Mouse (Mus musculus) cerebellum, adult 2 months (tissue): ENCODE data around the gene Slc6a17.

Experiments used
- CTCF ChIP-seq: fragments of 200-500 bp; IDR thresholded peaks from 2 replicates; pipeline ENCODE4 v1.5.1; 2011; ENCODE audit warnings: low read depth, mild to moderate bottlenecking, control low read depth, low read length, moderate library complexity, borderline replicate concordance; ENCODE audit not compliant: insufficient read depth
- POLR2A ChIP-seq: fragments of 200-500 bp; IDR thresholded peaks from 2 replicates; pipeline ENCODE4 v1.6.1; 2011; ENCODE audit warnings: low read length, control low read depth, borderline replicate concordance; ENCODE audit not compliant: insufficient read depth

DNA sequence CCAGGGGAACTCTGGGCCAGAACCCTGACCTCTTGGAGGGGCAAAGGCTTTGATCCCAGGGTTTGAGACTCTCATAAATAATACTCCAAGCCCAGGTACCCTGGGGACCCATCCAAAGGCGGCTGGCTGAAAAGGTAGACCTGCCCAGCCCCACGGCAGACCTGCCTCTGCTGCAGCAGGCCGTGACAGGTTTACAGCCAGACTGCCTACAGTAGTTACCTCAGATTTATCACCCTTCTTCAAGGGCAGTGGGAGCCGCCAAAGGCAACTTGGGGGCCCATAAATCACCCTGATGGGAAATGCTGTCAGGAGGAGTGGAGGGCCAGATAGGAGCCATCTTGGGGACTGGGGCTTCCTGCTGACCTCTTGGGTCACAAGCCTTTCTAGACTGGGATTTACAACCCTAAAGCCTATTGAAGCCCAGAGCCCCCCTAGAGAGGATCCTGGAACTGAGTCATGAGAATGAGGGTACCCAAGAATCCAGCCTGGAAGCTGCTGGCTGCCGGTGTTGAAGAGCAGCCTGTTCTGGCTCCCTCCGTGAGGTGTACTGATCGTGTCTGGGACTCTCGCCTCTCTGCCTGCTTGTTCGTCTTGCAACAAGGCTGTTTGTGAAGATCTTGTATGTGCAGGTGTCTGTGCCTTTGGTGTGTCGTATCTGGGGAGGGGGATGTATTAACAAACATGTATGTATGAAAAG is 28.0 kb upstream of the Slc6a17 start:
- TF ChIP-seq POLR2A (no peak), CTCF (no peak)
